Mouse (Mus musculus) spleen, embryonic (tissue): ENCODE data around the gene Rimkla.

Experiments used
- CTCF ChIA-PET: fragments of 350-600 bp; sonication (Branson Sonifier 250); formaldehyde crosslinking; loops from one replicate; lab custom pipeline; 2022; lab: Charles Lee

The Rimkla gene

GRCm38 (mm10) chr4:119467720-119468380, 24.6 kb downstream of the Rimkla start:
- CTCF ChIA-PET: no interaction called here

GRCm38 (mm10) chr4:119465841-119466240, 26.6 kb downstream of the Rimkla start:
- CTCF ChIA-PET: no interaction called here

- CTCF ChIA-PET: interaction anchor here (1.0 kb wide), 1 partner anchor 10 kb away, joined by 3 read pairs; no protein-coding TSS in a partner anchor
Measured at GRCm38 (mm10) chr4:119463756-119464419, 28.5 kb downstream of the Rimkla start.

- CTCF ChIA-PET: interaction anchor here (1.0 kb wide), 1 partner anchor 9 kb away, joined by 3 read pairs; no protein-coding TSS in a partner anchor
Measured at GRCm38 (mm10) chr4:119462858-119463755, 29.3 kb downstream of the Rimkla start.

GRCm38 (mm10) chr4:119462457-119462856, 30.0 kb downstream of the Rimkla start:
- CTCF ChIA-PET: interaction anchor here (1.0 kb wide), 1 partner anchor 9 kb away, joined by 3 read pairs; no protein-coding TSS in a partner anchor

GRCm38 (mm10) chr4:119460728-119461141, 31.7 kb downstream of the Rimkla start:
- CTCF ChIA-PET: no interaction called here

- CTCF ChIA-PET: no interaction called here
Measured at GRCm38 (mm10) chr4:119460296-119460695, 32.1 kb downstream of the Rimkla start.

GRCm38 (mm10) chr4:119453533-119453932, 38.9 kb downstream of the Rimkla start:
- CTCF ChIA-PET: interaction anchor here (1.0 kb wide), 1 partner anchor 10 kb away, joined by 3 read pairs; no protein-coding TSS in a partner anchor

GRCm38 (mm10) chr4:119453128-119453527, 39.3 kb downstream of the Rimkla start:
- CTCF ChIA-PET: interaction anchor here (1.0 kb wide), 1 partner anchor 10 kb away, joined by 3 read pairs; no protein-coding TSS in a partner anchor

- CTCF ChIA-PET: interaction anchor here (0.6 kb wide), 1 partner anchor 10 kb away, joined by 3 read pairs; no protein-coding TSS in a partner anchor
Measured at GRCm38 (mm10) chr4:119450436-119450835, 42.0 kb downstream of the Rimkla start.

- CTCF ChIA-PET: no interaction called here
Measured at GRCm38 (mm10) chr4:119447786-119448185, 44.6 kb downstream of the Rimkla start.

- CTCF ChIA-PET: no interaction called here
Measured at GRCm38 (mm10) chr4:119447261-119447660, 45.2 kb downstream of the Rimkla start.

- CTCF ChIA-PET: no interaction called here
Measured at GRCm38 (mm10) chr4:119442539-119442938, 49.9 kb downstream of the Rimkla start.

- CTCF ChIA-PET: no interaction called here
Measured at GRCm38 (mm10) chr4:119441836-119442235, 50.6 kb downstream of the Rimkla start.

GRCm38 (mm10) chr4:119437936-119438335, 54.5 kb downstream of the Rimkla start:
- CTCF ChIA-PET: no interaction called here

- CTCF ChIA-PET: no interaction called here
Measured at GRCm38 (mm10) chr4:119430678-119431077, 61.8 kb downstream of the Rimkla start.

GRCm38 (mm10) chr4:119427680-119428079, 64.7 kb downstream of the Rimkla start:
- CTCF ChIA-PET: no interaction called here

- CTCF ChIA-PET: no interaction called here
Measured at GRCm38 (mm10) chr4:119425601-119426000, 66.8 kb downstream of the Rimkla start.

GRCm38 (mm10) chr4:119425077-119425476, 67.4 kb downstream of the Rimkla start:
- CTCF ChIA-PET: interaction anchor here (0.5 to 0.6 kb wide), 3 partner anchors 10 to 682 kb away, joined by 3 to 24 read pairs (median 7); partner anchors contain the start of gene Ccdc30

GRCm38 (mm10) chr4:119422294-119422964, 70.0 kb downstream of the Rimkla start, which contains the start of the genes Ppcs and Zmynd12:
TSS of gene Ppcs (minus strand) at chr4:119422420.
TSS of gene Zmynd12 (plus strand) at chr4:119422814.
- CTCF ChIA-PET: no interaction called here

- CTCF ChIA-PET: interaction anchor here (0.6 kb wide), 1 partner anchor 1807 kb away, joined by 3 read pairs; no protein-coding TSS in a partner anchor
Measured at GRCm38 (mm10) chr4:119421921-119422293, 70.5 kb downstream of the Rimkla start.
